Mouse (Mus musculus) urinary bladder, adult 2 months (tissue): ENCODE measurements around the gene Gm4969. TPM values are rescaled to one million over a fixed set of nuclear protein-coding genes. Genes with fewer than 3 reads are reported as not detected.
A peak's percentile ranks its signal among the peaks of the same experiment; 100 is the strongest.

Source experiments
- DNase-seq: peaks from one replicate; pipeline ENCODE4 v3.0.0; 2022; ENCODE audit warnings: low spot score
- polyA plus RNA-seq: library from polyadenylated mRNA; depleted of rRNA; stranded (reverse); fragments of >200 nt; gene quantifications from 2 replicates; pipeline ENCODE4 v1.2.3, GENCODE M21; 2012

The Gm4969 gene
- polyA plus RNA-seq, 1 experiment: 0.40 TPM

DNA sequence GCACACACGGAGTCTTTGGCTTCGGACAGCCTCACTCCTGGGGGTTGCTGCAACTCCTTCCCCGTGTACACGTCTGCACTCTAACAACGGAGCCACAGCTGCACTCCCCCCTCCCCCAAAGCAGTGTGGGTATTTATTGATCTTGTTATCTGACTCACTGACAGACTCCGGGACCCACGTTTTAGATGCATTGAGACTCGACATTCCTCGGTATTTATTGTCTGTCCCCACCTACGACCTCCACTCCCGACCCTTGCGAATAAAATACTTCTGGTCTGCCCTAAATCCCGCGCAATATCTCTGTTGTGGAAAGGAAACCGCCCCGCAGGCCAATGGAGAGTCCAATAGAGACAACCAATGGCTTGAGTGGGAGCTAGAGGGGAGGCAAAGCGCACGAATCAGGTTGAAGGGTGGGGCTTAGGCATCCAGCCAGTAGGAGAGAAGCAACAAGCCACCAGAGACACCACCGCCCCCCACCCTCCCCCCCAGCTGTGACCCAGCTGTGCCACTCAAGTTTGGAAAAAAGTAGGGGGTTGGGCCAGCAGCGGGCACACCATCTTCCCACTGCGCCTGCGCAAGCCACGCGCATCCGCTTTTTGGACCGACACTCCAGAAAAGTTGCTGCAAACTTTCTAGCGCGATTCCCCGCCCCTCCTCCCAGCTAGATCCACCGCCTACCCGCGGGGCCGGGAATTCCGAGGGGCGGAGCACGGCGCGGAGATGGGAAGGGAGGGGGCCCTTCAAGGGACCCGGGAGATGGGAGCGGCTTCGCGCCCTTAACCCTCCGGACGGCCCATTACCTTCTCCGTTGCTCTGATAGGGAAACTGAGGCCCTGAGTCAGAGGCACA lies 24.4 kb downstream of the Gm4969 start:
- peak; percentile 89 for DNase-seq

DNA sequence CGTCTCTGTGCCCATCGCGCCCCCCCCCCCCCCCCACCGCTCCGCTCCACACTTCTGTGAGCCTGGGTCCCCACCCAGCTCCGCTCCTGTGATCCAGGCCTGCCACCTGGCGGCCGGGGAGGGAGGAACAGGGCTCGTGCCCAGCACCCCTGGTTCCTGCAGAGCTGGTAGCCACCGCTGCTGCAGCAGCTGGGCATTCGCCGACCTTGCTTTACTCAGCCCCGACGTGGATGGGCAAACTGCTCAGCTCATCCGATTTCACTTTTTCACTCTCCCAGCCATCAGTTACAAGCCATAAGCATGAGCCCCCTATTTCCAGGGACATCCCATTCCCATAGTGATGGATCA lies 25.0 kb downstream of the Gm4969 start:
- peak; percentile 84 for DNase-seq

DNA sequence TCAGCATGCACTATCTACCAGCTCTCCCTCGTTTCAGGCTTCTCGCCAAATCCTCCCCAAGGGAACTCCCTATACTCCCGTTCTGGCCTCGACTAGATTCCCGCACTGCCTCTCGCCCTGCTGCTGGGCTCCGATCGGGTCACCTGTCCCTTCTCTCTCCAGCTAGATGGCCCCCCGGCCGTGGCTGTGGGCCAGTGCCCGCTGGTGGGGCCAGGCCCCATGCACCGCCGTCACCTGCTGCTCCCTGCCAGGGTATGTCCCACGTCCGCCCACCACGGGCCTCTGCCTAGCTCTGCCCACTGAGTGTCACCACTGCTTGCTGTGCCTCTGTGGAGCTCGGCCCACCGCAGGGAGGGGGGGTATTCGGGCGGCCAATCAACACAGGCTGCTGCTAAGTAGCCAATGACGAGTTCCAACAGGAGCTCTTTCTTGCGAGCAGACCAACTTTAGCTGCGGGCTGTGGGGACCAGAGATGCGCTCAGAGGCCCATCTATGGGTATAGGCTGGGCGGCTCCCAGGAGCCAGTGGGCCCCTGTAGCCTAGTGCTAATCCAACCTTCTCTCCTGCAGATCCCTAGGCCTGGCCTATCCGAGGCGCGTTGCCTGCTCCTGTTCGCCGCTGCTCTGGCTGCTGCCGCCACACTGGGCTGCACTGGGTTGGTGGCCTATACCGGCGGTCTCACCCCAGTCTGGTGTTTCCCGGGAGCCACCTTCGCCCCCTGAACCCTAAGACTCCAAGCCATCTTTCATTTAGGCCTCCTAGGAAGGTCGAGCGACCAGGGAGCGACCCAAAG lies 25.6 kb downstream of the Gm4969 start:
- DNase-seq: no peak

DNA sequence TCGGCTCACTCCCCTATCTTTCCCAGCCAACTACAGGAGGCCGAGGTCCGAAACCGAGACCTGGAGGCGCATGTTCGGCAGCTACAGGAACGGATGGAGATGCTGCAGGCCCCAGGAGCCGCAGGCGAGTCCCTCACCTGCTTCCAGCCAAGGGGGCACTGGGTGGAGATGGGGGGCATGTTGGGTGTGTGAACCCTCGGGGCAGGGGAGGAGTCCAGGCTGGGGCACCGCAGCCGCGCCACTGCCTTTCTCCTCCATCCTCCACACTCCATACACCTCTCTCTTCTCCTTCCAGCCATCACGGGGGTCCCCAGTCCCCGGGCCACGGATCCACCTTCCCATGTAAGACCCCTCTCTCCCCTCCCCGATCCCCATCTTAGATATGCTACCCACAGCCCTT lies 26.3 kb downstream of the Gm4969 start:
- DNase-seq: no peak

DNA sequence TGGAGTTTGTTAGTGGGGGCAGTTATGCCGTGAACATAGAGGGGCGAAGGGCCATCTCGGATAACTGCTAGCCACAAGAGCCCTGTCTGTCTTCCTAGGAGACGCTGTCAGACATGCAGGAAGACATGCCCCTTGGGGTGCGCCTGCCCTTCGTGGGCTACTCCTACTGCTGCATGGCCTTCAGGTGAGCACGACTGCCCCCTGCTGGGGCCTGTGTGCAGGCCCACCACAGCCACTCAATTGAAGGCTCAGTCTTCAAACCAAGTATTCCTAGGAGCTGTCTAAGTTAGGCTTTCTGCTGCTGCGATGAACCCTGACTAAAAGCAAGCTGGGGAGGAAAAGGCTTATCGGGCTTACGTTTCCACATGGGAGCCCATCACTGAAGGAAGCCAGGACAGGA lies 29.4 kb downstream of the Gm4969 start:
- DNase-seq: no peak

DNA sequence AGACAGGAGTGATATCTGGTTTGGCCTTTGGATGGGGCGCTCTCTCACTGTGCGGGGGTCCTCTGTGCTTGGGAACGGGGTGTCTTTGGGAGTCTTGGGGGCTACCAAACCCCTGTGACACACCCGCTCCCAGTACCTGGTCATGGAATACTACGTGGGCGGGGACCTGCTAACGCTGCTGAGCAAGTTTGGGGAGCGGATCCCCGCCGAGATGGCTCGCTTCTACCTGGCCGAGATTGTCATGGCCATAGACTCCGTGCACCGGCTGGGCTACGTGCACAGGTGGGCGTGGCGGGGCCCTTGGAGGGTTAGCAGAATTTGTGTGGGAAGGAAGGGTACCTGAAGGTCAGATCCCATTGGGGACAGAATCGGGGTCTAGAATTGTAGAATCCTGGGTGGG lies 31.4 kb downstream of the Gm4969 start:
- no peak for DNase-seq

DNA sequence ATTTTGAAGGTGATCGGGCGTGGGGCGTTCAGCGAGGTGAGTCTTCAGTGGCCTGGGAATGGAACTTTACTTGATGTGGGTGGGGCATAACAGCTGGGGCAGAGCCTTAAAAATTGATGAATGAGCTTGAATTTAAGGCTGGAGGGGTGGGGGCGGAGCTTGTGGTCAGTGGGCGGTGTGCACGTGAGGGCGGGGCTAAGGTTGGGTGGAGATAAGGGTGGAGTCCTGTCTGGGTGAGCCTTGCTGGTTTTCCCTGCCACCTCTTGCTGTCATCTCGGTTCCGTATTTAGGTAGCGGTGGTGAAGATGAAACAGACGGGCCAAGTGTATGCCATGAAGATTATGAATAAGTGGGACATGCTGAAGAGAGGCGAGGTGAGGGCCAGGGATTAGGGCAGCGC lies 32.1 kb downstream of the Gm4969 start:
- DNase-seq: no peak

DNA sequence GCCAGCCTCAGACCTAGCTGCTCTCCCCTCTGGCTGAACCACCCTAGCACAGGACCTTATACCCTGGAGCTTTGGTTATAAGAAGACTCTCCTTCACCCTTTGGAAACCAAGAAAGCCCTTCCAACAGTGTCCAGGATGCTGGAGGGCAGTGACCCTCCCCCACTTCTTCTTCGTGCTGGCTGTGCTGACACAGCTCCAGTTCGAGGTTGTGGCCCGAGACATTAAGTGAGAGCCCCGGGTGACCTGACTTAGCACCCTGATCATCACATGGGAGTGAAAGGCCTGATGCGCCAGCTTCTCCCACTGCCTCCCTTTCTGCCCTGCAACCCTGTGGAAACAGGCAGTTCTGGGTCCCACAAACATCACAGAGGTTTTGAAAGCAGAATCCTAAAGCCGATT lies 32.7 kb downstream of the Gm4969 start:
- no peak for DNase-seq

DNA sequence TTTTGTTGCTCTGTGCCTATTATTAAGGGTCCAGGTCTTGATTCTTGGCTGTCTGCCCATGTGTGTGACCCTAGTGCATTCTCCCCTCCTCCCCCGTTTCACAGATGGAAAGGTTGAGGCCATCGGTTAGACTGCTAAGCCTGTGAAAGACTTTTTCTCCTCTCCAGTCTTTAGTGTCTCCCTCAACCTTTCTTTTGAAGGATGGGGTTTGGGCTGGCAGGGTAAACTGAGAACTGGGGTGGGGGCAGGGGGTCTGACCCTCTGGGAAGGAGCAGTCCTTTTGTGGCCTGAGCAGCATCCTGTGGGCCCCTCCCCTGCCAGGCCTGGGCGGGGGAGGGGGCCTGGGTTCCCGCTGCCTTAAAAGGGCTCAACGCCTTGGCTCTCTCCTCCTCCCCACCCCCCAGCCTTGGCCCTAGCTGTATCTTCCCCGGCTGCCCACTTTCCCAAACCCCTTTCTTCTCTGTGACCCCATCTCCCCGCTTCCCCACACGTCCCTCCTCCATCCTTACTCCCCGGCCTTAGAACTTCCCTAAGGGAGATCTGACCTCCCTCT lies 33.2 kb downstream of the Gm4969 start:
- DNase-seq: no peak

DNA sequence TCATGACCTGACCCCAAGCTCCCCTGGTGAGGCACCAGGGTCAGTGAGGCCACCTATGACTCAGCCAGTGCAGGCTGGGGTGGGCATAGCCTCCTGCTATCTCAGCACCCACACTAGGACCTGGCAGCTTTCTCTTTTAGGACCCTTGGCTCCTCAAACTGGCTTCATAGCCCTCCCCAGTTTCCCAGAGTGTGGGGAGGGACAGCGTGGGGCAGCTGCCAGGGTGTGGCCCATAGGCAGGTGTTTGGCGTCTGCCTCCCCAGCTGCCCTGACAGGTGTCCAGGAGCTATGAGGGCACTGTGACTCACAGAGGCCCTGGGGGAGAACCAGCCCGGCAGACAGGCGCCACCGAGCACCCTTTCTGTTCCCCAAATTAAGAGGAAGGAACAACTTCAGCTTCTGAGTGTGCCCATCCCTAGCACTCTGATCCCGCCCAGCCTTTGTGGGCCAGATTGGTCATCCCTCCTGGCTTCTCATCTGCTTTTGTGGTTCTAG lies 33.8 kb downstream of the Gm4969 start:
- DNase-seq: no peak

DNA sequence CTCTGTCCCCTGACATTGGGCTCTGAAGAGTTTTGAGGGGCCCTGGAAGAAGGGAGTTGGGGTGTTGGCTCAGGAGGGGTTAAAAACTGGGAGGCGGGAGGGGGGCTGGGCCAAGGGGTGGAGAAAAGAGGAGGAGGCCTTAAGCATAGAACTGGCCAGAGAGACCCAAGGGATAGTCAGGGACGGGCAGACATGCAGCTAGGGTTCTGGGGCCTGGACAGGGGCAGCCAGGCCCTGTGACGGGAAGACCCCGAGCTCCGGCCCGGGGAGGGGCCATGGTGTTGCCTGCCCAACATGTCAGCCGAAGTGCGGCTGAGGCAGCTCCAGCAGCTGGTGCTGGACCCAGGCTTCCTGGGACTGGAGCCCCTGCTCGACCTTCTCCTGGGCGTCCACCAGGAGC lies 34.5 kb downstream of the Gm4969 start, which contains the start of gene Dmpk:
TSS of gene Dmpk (plus strand) at position 149 of the 400 bp plus-strand sequence.
- DNase-seq: no peak

DNA sequence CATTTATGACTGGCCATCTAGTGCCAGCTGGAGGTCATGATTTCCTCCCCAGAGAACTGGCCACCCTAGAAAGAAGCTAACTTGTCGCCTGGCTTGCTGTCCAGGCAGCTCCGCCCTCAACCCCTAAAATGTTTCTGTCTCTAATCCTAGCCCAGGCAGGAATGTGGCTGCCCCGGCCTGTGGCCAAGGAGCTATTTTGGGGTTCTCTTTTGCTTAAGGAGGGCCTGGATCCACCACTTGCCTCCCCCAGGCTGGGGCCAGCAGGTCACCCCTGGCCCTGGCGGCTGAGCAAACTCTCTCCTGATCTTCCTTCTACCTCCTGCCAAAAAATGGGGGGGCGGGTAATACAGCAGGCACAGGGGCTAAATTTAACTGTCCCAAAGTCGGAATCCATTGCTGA lies 35.1 kb downstream of the Gm4969 start:
- DNase-seq: no peak

DNA sequence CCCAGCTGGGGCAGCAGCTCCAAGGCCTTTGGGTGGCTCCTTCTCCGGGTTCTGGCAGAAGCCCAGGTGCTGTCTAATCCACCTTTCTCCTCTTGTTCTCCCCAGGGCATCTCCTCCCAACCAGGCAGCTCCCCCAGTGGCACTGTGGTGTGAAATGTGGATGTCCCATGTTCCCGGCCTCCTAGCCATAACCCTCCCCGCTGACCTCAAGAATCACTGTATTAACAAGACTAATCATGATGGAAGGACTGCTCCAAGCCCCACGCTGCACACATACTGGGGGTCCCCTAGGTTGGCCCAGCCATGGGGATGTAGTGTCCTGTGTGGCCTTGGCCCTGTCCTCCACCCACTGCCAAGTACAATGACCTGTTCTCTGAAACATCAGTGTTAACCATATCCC lies 36.0 kb downstream of the Gm4969 start:
- no peak for DNase-seq

DNA sequence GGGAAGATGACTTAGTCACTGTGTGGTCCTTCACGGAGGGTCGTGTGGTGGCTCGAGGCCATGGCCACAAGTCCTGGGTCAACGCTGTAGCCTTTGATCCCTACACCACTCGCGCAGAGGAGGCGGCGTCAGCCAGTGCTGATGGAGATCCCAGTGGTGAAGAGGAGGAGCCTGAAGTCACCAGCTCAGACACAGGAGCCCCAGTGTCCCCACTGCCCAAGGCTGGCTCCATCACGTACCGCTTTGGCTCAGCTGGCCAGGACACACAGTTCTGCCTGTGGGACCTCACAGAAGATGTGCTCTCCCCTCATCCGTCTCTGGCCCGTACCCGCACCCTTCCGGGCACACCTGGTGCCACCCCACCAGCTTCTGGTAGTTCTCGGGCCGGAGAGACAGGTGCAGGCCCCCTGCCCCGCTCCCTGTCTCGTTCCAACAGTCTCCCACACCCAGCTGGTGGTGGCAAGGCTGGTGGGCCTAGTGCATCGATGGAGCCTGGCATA lies 37.7 kb downstream of the Gm4969 start:
- no peak for DNase-seq

DNA sequence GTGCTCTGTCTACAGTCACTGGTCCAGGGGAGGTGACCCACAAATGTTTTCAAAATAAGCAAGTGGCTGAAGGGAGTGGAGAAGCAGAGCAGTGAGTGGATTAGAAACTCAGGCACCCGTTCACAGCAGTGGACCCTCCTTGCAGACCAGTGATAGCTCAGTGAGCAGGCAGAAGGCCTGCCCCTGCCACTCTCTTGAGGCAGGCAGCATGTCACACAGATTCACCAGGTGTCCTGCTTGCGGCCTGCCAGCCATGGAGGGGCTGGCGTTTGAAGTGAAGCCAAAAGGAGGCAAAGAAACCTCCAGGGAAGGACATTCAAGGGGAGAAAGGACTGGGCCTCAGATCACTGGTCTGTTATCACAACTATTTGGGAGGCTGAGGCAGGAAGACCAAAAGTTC lies 39.4 kb downstream of the Gm4969 start:
- no peak for DNase-seq

DNA sequence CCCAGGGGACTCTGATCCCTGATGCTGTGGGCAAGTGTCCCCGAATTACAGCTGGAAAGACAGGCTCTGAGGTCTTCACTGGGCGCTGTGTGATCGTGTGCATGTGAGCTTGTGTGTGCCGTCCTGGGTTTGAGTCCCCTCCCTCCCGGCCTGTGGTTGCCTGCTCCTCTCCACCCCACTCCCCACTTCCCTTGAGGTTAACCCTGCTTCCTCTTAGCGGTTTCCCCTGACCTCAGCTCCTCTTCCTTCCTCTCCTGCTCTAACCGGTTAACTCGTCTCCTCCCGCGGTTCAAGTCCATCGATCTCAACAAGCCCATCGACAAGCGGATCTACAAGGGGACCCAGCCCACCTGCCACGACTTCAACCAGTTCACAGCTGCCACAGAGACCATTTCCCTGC lies 40.4 kb downstream of the Gm4969 start:
- DNase-seq: no peak

DNA sequence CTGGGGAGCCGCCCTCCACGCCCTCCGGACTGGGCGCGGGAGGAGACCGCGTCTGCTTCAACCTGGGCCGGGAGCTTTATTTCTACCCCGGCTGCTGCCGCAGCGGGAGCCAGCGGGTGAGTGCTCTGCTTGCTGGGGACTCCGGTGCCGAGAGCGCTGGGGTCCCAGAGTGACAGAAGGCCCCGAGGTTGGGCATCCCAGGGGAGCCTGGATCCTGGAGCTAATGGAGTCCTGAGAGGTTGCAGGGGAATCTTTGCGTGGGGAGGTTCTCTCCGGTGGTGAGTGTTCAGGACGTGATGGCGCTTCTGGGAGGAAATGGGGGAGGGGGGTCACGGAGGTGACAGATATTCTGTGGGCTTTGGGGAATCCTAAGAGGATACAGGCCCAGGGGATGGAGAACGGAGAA lies 41.6 kb downstream of the Gm4969 start:
- DNase-seq: no peak

DNA sequence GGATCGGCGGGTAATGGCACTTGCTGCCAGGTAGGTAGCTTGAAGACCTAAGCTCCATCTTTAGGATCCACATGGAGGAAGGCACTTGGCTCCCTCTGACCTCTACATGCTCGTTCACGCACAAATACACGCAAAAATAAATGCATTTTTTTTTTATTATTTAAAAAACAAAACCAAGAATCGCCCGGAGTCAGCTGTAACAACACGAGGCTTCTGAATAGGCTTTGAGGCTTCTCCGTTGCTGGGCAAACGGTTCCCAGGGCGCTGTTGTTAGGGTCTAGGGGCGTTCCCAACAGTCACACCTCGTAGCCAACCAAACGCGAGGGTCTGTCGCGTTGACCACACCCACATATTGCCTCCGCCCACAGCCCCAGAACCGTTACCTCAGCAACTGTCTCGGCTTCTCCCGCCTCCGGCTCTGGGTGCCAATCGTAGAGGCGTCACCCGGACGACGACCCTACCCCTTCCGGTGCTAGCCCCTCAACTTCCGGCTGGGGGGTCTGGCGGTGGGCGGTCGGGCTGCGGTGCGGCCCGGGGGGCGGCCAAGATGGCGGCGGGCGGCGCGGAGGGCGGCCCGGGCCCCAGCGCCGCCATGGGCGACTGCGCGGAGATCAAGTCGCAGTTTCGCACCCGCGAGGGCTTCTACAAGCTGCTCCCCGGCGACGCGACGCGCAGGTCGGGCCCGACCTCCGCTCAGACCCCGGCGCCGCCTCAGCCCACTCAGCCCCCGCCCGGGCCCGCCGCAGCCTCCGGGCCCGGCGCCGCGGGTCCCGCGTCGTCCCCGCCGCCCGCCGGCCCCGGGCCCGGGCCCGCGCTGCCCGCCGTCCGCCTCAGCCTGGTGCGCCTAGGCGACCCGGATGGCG lies 42.2 kb downstream of the Gm4969 start, which contains the start of gene Dmwd:
TSS of gene Dmwd (plus strand) at position 505 of the 863 bp plus-strand sequence.
- peak; percentile 72 for DNase-seq

DNA sequence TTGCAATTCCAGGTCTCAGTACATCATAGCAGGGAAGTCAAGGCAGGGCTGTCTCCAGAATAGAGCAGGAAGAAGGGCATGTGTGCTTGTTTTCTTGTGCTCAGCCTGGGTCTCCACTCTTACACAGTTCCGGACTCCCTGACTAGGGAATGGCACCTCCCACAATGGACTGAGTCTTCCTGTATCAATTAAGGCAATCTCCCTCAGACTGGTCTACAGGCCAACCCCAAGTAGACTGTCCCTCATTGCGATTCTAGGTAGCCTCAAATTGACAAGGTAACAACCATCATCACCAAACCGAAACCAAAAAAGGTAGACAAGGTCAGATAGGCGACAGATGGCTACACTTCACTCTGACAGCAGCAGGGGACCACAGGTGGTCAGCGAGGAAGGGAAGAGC lies 42.9 kb downstream of the Gm4969 start:
- no peak for DNase-seq

DNA sequence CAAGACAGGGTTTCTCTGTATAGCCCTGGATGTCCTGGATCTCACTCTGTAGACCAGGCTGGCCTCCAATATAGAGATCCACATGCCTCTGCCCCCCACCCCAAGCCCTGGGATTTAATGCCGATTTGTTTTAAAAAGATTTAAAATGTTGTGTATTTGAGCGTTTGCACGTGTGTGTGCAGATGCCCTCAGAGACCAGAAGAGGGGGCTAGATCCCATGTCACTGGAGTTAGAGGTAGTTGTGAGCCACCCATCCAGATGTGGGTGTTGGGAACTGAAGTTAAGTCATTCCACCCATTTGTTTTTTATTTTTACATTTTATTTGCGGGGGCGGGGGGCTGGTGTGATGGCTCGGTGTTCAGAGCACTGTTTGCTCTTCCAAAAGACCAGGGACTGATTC lies 43.7 kb downstream of the Gm4969 start:
- no peak for DNase-seq

DNA sequence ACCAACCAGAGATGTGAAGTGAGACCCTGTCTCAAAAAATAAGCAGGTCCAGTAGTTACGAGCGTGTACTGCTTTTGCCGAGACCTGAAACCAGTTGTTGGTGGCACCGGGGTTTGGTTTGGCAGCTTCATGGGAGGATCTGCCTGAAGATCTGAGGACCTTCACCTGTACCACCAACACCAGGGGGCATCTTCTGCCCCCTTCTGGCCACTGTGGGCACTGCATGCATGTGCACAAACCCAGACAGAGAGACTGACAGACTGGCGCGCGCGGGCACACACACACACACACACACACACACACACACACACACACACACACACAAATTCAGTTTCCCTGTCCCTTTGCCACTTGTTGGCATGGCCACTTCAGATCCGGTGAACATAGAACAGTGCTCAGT lies 44.7 kb downstream of the Gm4969 start:
- no peak for DNase-seq
